Mouse (Mus musculus): ENCODE results near the gene Car3.

DNA sequence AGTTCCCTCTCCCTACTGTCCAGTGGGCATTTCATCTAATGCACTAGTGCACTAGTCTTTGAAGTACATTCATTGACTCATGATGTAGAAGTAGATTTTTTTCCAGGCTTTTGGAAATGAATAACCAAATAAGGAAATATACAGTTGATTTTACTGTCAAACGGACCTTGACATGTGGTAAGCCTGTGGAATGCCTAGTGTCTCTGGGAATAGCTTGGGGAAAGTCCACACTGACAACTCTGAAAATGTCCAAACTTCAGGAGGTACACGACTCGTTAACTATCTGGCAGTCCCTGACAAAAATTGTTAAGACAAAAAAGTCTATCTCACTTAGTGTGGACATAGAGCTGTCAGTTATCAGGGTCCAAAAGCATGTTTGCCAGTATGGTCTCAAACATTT lies 40.9 kb downstream of the Car3 start:
- no peak for TF ChIP-seq CTCF (IDR thresholded peaks at IDR 0.05; ENCODE audit: borderline replicate concordance, control insufficient read depth, extremely low read depth, insufficient read depth, low read length, poor library complexity)
- no peak for TF ChIP-seq POLR2A (IDR thresholded peaks at IDR 0.05; ENCODE audit: control insufficient read depth, extremely low read depth, insufficient read depth, low read length, poor library complexity)

Measured in thymus, adult 2 months (tissue).